ENCODE assay signal across 8 mouse cellular contexts in genomic region chr4:40702797-40703709, GRCm38 (mm10). TPM values are rescaled to one million over a fixed set of nuclear protein-coding genes. Genes with fewer than 3 reads are reported as not detected.
A peak's percentile ranks its signal among the peaks of the same experiment; 100 is the strongest.
DNase-seq lines count a peak whose midpoint lies in the region; ATAC-seq and TF ChIP-seq lines count a peak whose summit lies in the region.

Gene Aptx (minus strand): TSS chr4:40703194.

- WGBS in forebrain, embryonic 12.5 days: under 1% methylated on average over 42 of the region's 42 CpGs
- under 1% methylated on average over 42 of the region's 42 CpGs for WGBS in heart, postnatal 0 days
- under 1% methylated on average over 42 of the region's 42 CpGs for WGBS in liver, embryonic 16.5 days (ENCODE audit: insufficient replicate concordance)
- WGBS in neural tube, embryonic 13.5 days: under 1% methylated on average over 42 of the region's 42 CpGs

- no peak for TF ChIP-seq EP300 in CH12.LX (IDR thresholded peaks at IDR 0.05; ENCODE audit: low read length)
- no peak; the same call in 1 of the 2 replicates for TF ChIP-seq EP300 in heart, postnatal 0 days (IDR thresholded peaks at IDR 0.05; ENCODE audit: low read depth)

- H3K4me3 ChIP-seq in CH12.LX (replicated peaks in 1 of 3; ENCODE audit: low read depth in 2 of 3, low read length in 2 of 3, poor library complexity in 1 of 3): peak within 1 kb of the TSS; percentile 72 to 95 (median 73)
- H3K4me3 ChIP-seq in forebrain, embryonic 12.5 days (replicated peaks): peak within 1 kb of the TSS; percentile 61
- H3K4me3 ChIP-seq in heart, postnatal 0 days (ENCODE audit: low read depth, low read length): peak within 1 kb of the TSS; percentile 61
- H3K4me3 ChIP-seq in liver, embryonic 16.5 days (ENCODE audit: low read depth, low read length): peak within 1 kb of the TSS; percentile 72
- peak within 1 kb of the TSS; percentile 56 for H3K4me3 ChIP-seq in neural tube, embryonic 13.5 days
- H3K4me3 ChIP-seq in testis, adult 2 months (ENCODE audit: control insufficient read depth, low read depth, low read length): peak within 1 kb of the TSS; percentile 96

- peak; percentile 97 for DNase-seq in CH12.LX (ENCODE audit: extremely low read depth)
- peak; percentile 93 for DNase-seq in c-Kit-positive CD71-positive TER-119-negative erythroid progenitor cells, embryonic 14.5 days (ENCODE audit: low read depth)
- DNase-seq in heart, postnatal 0 days (ENCODE audit: low spot score): peak; percentile 94
- peak; percentile 97 for DNase-seq in kidney, postnatal 4 days

- peak; percentile 95 for TF ChIP-seq POLR2A in CH12.LX (IDR thresholded peaks at IDR 0.05; ENCODE audit: low read depth, low read length)
- TF ChIP-seq POLR2A in testis, adult 2 months (IDR thresholded peaks at IDR 0.05; ENCODE audit: control insufficient read depth, low read depth, low read length): peak; percentile 98

- peaks cover 13 to 21% of the 10 kb centered on the region in 2 experiments for H3K4me1 ChIP-seq in CH12.LX (ENCODE audit: control insufficient read depth in 1 of 2, insufficient read depth in 2 of 2)
- H3K4me1 ChIP-seq in forebrain, embryonic 12.5 days: peaks cover 27% of the 10 kb centered on the region
- H3K4me1 ChIP-seq in heart, postnatal 0 days (ENCODE audit: control insufficient read depth, insufficient read depth): peaks cover 16% of the 10 kb centered on the region
- peaks cover 20% of the 10 kb centered on the region for H3K4me1 ChIP-seq in liver, embryonic 16.5 days (ENCODE audit: control insufficient read depth, low read depth, low read length)
- peaks cover 33% of the 10 kb centered on the region for H3K4me1 ChIP-seq in neural tube, embryonic 13.5 days (replicated peaks)
- H3K4me1 ChIP-seq in testis, adult 2 months (ENCODE audit: control insufficient read depth, insufficient read depth, low read length): peaks cover 2% of the 10 kb centered on the region; the same call in 1 of the 2 replicates

- TF ChIP-seq RAD21 in CH12.LX (IDR thresholded peaks at IDR 0.05; ENCODE audit: low read depth, low read length): no peak; the same call in 1 of the 2 replicates

- peak within 1 kb of the TSS; percentile 99 for H3K9ac ChIP-seq in CH12.LX (ENCODE audit: insufficient read depth, low read depth)
- peak within 1 kb of the TSS; percentile 65 for H3K9ac ChIP-seq in forebrain, embryonic 12.5 days
- peak within 1 kb of the TSS; percentile 60 for H3K9ac ChIP-seq in heart, postnatal 0 days (replicated peaks; ENCODE audit: low read depth, low read length)
- H3K9ac ChIP-seq in liver, embryonic 16.5 days (ENCODE audit: low read depth, low read length): peak within 1 kb of the TSS; percentile 59
- peak within 1 kb of the TSS; percentile 77 for H3K9ac ChIP-seq in neural tube, embryonic 13.5 days

- H3K36me3 ChIP-seq in CH12.LX (replicated peaks in 1 of 2; ENCODE audit: control insufficient read depth in 1 of 2, insufficient read depth in 1 of 2, low read length in 1 of 2): peaks cover 0 to 16% of the 10 kb centered on the region in 2 experiments
- H3K36me3 ChIP-seq in forebrain, embryonic 12.5 days (replicated peaks): no peaks in the 10 kb centered on the region
- no peaks in the 10 kb centered on the region for H3K36me3 ChIP-seq in heart, postnatal 0 days (replicated peaks; ENCODE audit: control insufficient read depth, insufficient read depth, low read length)
- H3K36me3 ChIP-seq in liver, embryonic 16.5 days (ENCODE audit: control insufficient read depth, insufficient read depth): no peaks in the 10 kb centered on the region
- H3K36me3 ChIP-seq in neural tube, embryonic 13.5 days: no peaks in the 10 kb centered on the region
- no peaks in the 10 kb centered on the region for H3K36me3 ChIP-seq in testis, adult 2 months (ENCODE audit: control insufficient read depth, insufficient read depth, low read length)

- peak; percentile 93 for ATAC-seq in forebrain, embryonic 12.5 days (ENCODE audit: low FRiP score)
- peak; percentile 91 for ATAC-seq in heart, postnatal 0 days (ENCODE audit: insufficient read depth, low read depth)
- ATAC-seq in liver, embryonic 16.5 days (ENCODE audit: low read depth): peak; percentile 88
- ATAC-seq in neural tube, embryonic 13.5 days (ENCODE audit: low read depth): peak; percentile 94

- dilution Hi-C loops in CH12.LX (cut with MboI; ENCODE audit: extremely low pct_ligation_motif_present, extremely low pct_unique_long_range_greater_than_20kb, low sequenced_read_pairs): no loop called here

- no peaks in the 10 kb centered on the region for H3K9me3 ChIP-seq in CH12.LX (replicated peaks; ENCODE audit: low read length)
- no peaks in the 10 kb centered on the region for H3K9me3 ChIP-seq in forebrain, embryonic 12.5 days
- H3K9me3 ChIP-seq in heart, postnatal 0 days (replicated peaks; ENCODE audit: control insufficient read depth, low read length): no peaks in the 10 kb centered on the region
- no peaks in the 10 kb centered on the region for H3K9me3 ChIP-seq in liver, embryonic 16.5 days (replicated peaks; ENCODE audit: control insufficient read depth, low read length)
- H3K9me3 ChIP-seq in neural tube, embryonic 13.5 days: no peaks in the 10 kb centered on the region

- TF ChIP-seq CTCF in CH12.LX (conservative IDR thresholded peaks at IDR 0.05 in 1 of 2, IDR thresholded peaks at IDR 0.05 in 1 of 2; ENCODE audit: low read depth in 2 of 2, low read length in 2 of 2): peak in 1 of 2 experiments; percentile 39; a peak in 2 of 4 replicates
- TF ChIP-seq CTCF in heart, postnatal 0 days (IDR thresholded peaks at IDR 0.05; ENCODE audit: low read depth): no peak
- TF ChIP-seq CTCF in testis, adult 2 months (IDR thresholded peaks at IDR 0.05; ENCODE audit: control insufficient read depth, insufficient read depth, insufficient replicate concordance, low read depth, low read length): peak; percentile 17; the same call in 1 of the 2 replicates

- H3K79me2 ChIP-seq in CH12.LX (replicated peaks; ENCODE audit: control insufficient read depth, extremely low read depth, insufficient read depth, poor library complexity, severe bottlenecking): peaks cover 6% of the 10 kb centered on the region

- in situ Hi-C loops in CH12.LX (cut with MboI; ENCODE audit: low pct_ligation_motif_present, low pct_unique_long_range_greater_than_20kb, low sequenced_read_pairs): no loop called here

- peak within 1 kb of the TSS; percentile 94 for H3K27ac ChIP-seq in CH12.LX (ENCODE audit: insufficient read depth, low read depth)
- H3K27ac ChIP-seq in forebrain, embryonic 12.5 days: peak within 1 kb of the TSS; percentile 95
- peak within 1 kb of the TSS; percentile 92 for H3K27ac ChIP-seq in heart, postnatal 0 days (ENCODE audit: low read depth)
- H3K27ac ChIP-seq in liver, embryonic 16.5 days (ENCODE audit: low read length): peak within 1 kb of the TSS; percentile 84
- peak within 1 kb of the TSS; percentile 97 for H3K27ac ChIP-seq in neural tube, embryonic 13.5 days (replicated peaks)
- peak within 1 kb of the TSS; percentile 97 for H3K27ac ChIP-seq in testis, adult 2 months (ENCODE audit: control insufficient read depth, insufficient read depth, low read depth, low read length)

- no peaks in the 10 kb centered on the region for H3K27me3 ChIP-seq in CH12.LX (replicated peaks)
- no peaks in the 10 kb centered on the region for H3K27me3 ChIP-seq in forebrain, embryonic 12.5 days
- H3K27me3 ChIP-seq in heart, postnatal 0 days (ENCODE audit: control insufficient read depth, insufficient read depth, low read length): no peaks in the 10 kb centered on the region
- no peaks in the 10 kb centered on the region for H3K27me3 ChIP-seq in liver, embryonic 16.5 days (ENCODE audit: control insufficient read depth, insufficient read depth, low read depth, low read length)
- no peaks in the 10 kb centered on the region for H3K27me3 ChIP-seq in neural tube, embryonic 13.5 days
- no peaks in the 10 kb centered on the region for H3K27me3 ChIP-seq in testis, adult 2 months (ENCODE audit: control insufficient read depth, insufficient read depth, low read length)

- H3K4me2 ChIP-seq in CH12.LX (ENCODE audit: insufficient read depth, low read depth, poor library complexity, severe bottlenecking): peak within 1 kb of the TSS; percentile 94
- H3K4me2 ChIP-seq in forebrain, embryonic 12.5 days: peak within 1 kb of the TSS; percentile 76
- H3K4me2 ChIP-seq in heart, postnatal 0 days (ENCODE audit: low read depth, low read length): peak within 1 kb of the TSS; percentile 68
- H3K4me2 ChIP-seq in liver, embryonic 16.5 days (ENCODE audit: low read depth, low read length): peak within 1 kb of the TSS; percentile 80
- peak within 1 kb of the TSS; percentile 84 for H3K4me2 ChIP-seq in neural tube, embryonic 13.5 days

TF ChIP-seq in CH12.LX, 34 proteins besides CTCF, POLR2A, EP300 and RAD21 (continues in another document):
- TF ChIP-seq PAX5 (IDR thresholded peaks at IDR 0.05; ENCODE audit: low read length) (no peak), MYC (IDR thresholded peaks at IDR 0.05; ENCODE audit: low read depth, low read length) (no peak), E2F4 (IDR thresholded peaks at IDR 0.05; ENCODE audit: insufficient replicate concordance, low read depth, low read length) (peak; percentile 17; the same call in 1 of the 2 replicates), JUND (conservative IDR thresholded peaks at IDR 0.05; ENCODE audit: low read depth, low read length) (peak; percentile 45; the same call in 1 of the 2 replicates), ETS1 (conservative IDR thresholded peaks at IDR 0.05; ENCODE audit: low read depth, low read length) (peak; percentile 62), MAZ (IDR thresholded peaks at IDR 0.05; ENCODE audit: low read depth, low read length) (no peak), MAFK (IDR thresholded peaks at IDR 0.05; ENCODE audit: insufficient replicate concordance, low read length) (no peak), POLR2AphosphoS2 (IDR thresholded peaks at IDR 0.05; ENCODE audit: low read depth, low read length) (peak; percentile 94), KAT2A (IDR thresholded peaks at IDR 0.05; ENCODE audit: insufficient replicate concordance, low read length) (0 out of 2 replicates have a peak, but pooled peaks have one; percentile 69), ZNF384 (IDR thresholded peaks at IDR 0.05; ENCODE audit: low read depth, low read length) (no peak), JUN (IDR thresholded peaks at IDR 0.05; ENCODE audit: insufficient read depth, low read depth, low read length) (peak; percentile 25), IRF4 (IDR thresholded peaks at IDR 0.05; ENCODE audit: low read depth, low read length) (peak; percentile 68)

RNA-seq across cellular contexts. Expression of gene Aptx, which starts in this region (rescaled TPM):
- 15.1 and 17.0 TPM in 2 replicates for total RNA-seq in CH12.LX (2012; rRNA removed)
- total RNA-seq in CH12.LX (2014; rRNA removed): 15.8 and 16.6 TPM in 2 replicates
- 20.2 and 22.0 TPM in 2 replicates for polyA plus RNA-seq in CH12.LX (2012; ENCODE audit: insufficient read length, low read depth)
- 46.9 and 47.3 TPM in 2 replicates for polyA plus RNA-seq in forebrain, embryonic 12.5 days (2016; fragmentation: Nextera tagmentation; extraction: Ambion mirVana)
- total RNA-seq in heart, postnatal 0 days (2014; rRNA removed; ENCODE audit: low replicate concordance): 4.5 and 18.9 TPM in 2 replicates
- polyA plus RNA-seq in heart, postnatal 0 days (2015; fragmentation: Nextera tagmentation; extraction: Ambion mirVana): 28.1 and 29.9 TPM in 2 replicates
- 7.9 and 8.1 TPM in 2 replicates for polyA plus RNA-seq in liver, embryonic 16.5 days (2015; fragmentation: Nextera tagmentation; extraction: Ambion mirVana)
- 55.4 and 56.2 TPM in 2 replicates for polyA plus RNA-seq in neural tube, embryonic 13.5 days (2015; fragmentation: Nextera tagmentation; extraction: Ambion mirVana)
- 95.8 and 98.7 TPM in 2 replicates for polyA plus RNA-seq in testis, adult 2 months (2012; rRNA removed)

Comparison
In these comparisons a context has a peak if more than half of its experiments do, and no peak if none do; other contexts are left out.
1. Peak in every context shown above with its lines: DNase-seq, ATAC-seq, H3K4me3 ChIP-seq and H3K27ac ChIP-seq.